Mouse (Mus musculus) midbrain, embryonic 11.5 days (tissue): ENCODE measurements at regions not wholly inside any gene's neighbourhood (a gene's known extent, or its start where the extent isn't known, plus 50 kb on each side); places are given as distances from the start of the nearest gene placed in this dataset.

Source experiments
- ATAC-seq: fragments of 200-750 bp; cut with Nextera tagmentation; 2 replicates; pipeline ENCODE4 v1.8.0; 2017; ENCODE audit warnings: moderate TSS enrichment, moderate library complexity; ENCODE audit not compliant: low FRiP score
- DNase-seq: peaks from one replicate; pipeline ENCODE4 v3.0.0; 2015; ENCODE audit warnings: low spot score; ENCODE audit errors: missing footprints
- H3K27ac ChIP-seq: fragments of 300-500 bp; sonication (generic); 2 replicates; pipeline ENCODE4 v1.5.1; 2014; ENCODE audit warnings: low read depth, low read length
- H3K27me3 ChIP-seq: fragments of 300-500 bp; sonication (generic); 2 replicates; pipeline ENCODE4 v1.6.1; 2014; ENCODE audit warnings: mild to moderate bottlenecking, low read length, moderate library complexity, mixed read lengths; ENCODE audit not compliant: control insufficient read depth, insufficient read depth
- H3K36me3 ChIP-seq: fragments of 300-500 bp; sonication (generic); 2 replicates; pipeline ENCODE4 v1.6.1; 2014; ENCODE audit warnings: mild to moderate bottlenecking, low read length, moderate library complexity, mixed read lengths; ENCODE audit not compliant: control insufficient read depth, insufficient read depth
- H3K4me1 ChIP-seq: fragments of 300-500 bp; sonication (generic); 2 replicates; pipeline ENCODE4 v1.6.1; 2014; ENCODE audit warnings: low read length; ENCODE audit not compliant: control insufficient read depth, insufficient read depth
- H3K4me2 ChIP-seq: fragments of 300-500 bp; sonication (generic); 2 replicates; pipeline ENCODE4 v1.6.1; 2014; ENCODE audit warnings: mild to moderate bottlenecking, moderate library complexity
- H3K4me3 ChIP-seq: fragments of 300-500 bp; sonication (generic); 2 replicates; pipeline ENCODE4 v1.5.1; 2014; ENCODE audit warnings: low read depth, low read length
- H3K9ac ChIP-seq: fragments of 300-500 bp; sonication (generic); 2 replicates; pipeline ENCODE4 v1.6.1; 2014; ENCODE audit warnings: low read length
- H3K9me3 ChIP-seq: fragments of 300-500 bp; sonication (generic); 2 replicates; pipeline ENCODE4 v1.6.1; 2016; ENCODE audit warnings: low read length; ENCODE audit not compliant: control insufficient read depth
- WGBS: fragments of 180-500 bp; shearing (Covaris S2); extraction: QIAGEN DNeasy Blood & Tissue Kit; methylation state at CpG from one replicate; pipeline ENCODE4 v1.1.7; 2014; 5-methylcytosine and 5-hydroxymethylcytosine counted together

- Histone ChIP-seq H3K27ac (no peak overlapping the region), H3K27me3 (no peaks in the 10 kb centered on the region), H3K9ac (no peak overlapping the region), H3K9me3 (no peaks in the 10 kb centered on the region), H3K36me3 (no peaks in the 10 kb centered on the region), H3K4me3 (no peak overlapping the region), H3K4me1 (no peaks in the 10 kb centered on the region), H3K4me2 (no peak overlapping the region)
- DNase-seq = no peak
- WGBS = 88% methylated on average over 4 of the region's 4 CpGs
- no peak for ATAC-seq
Observed at GRCm38 (mm10) chr5:127017971-127018370, 223.6 kb upstream of the Tmem132c start.

- DNase-seq (no peak), ATAC-seq (no peak)
- WGBS = 74% methylated on average over 5 of the region's 5 CpGs
Observed at GRCm38 (mm10) chr5:127036472-127036871, 205.1 kb upstream of the Tmem132c start.

GRCm38 (mm10) chr5:127057770-127058169 is 183.8 kb upstream of the Tmem132c start:
- DNase-seq = no peak
- no peak for ATAC-seq
- no peak overlapping the region for H3K27ac ChIP-seq
- no peak overlapping the region for H3K9ac ChIP-seq
- H3K4me2 ChIP-seq = no peak overlapping the region
- no peaks in the 10 kb centered on the region for H3K27me3 ChIP-seq
- H3K9me3 ChIP-seq = no peaks in the 10 kb centered on the region
- no peak overlapping the region for H3K4me3 ChIP-seq
- H3K4me1 ChIP-seq = no peaks in the 10 kb centered on the region
- no peaks in the 10 kb centered on the region for H3K36me3 ChIP-seq
- 76% methylated on average over 4 of the region's 4 CpGs for WGBS

More at GRCm38 (mm10) chr5:127036472-127036871, 205.1 kb upstream of the Tmem132c start:
- Histone ChIP-seq H3K4me2 (no peak overlapping the region), H3K9me3 (no peaks in the 10 kb centered on the region), H3K27me3 (no peaks in the 10 kb centered on the region), H3K36me3 (no peaks in the 10 kb centered on the region), H3K9ac (no peak overlapping the region), H3K27ac (no peak overlapping the region), H3K4me1 (no peaks in the 10 kb centered on the region), H3K4me3 (no peak overlapping the region)

DNA sequence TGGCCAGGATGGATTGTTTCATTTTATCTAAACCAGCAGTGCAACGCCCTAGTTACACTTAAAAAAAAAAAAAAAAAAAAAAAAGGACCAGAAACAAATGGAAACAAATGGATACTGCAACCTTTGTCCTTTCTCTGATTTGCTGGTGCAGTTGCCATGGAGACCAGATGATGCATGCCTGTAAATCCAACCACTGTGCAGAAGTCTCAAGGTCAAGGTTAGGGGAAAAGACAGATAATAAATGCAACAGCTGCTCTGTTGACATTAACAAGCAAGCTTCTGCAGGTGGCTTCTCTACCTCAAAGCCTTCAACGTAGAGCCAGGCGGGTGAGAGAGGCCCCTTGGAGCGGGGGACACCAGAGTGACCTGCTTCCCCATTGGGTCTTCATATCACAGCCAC is 167.3 kb upstream of the Tmem132c start:
- H3K9ac ChIP-seq = no peak overlapping the region
- no peaks in the 10 kb centered on the region for H3K36me3 ChIP-seq
- H3K4me1 ChIP-seq = no peaks in the 10 kb centered on the region
- no peak overlapping the region for H3K27ac ChIP-seq
- no peaks in the 10 kb centered on the region for H3K9me3 ChIP-seq
- H3K4me3 ChIP-seq = no peak overlapping the region
- 71% methylated on average over 4 of the region's 4 CpGs for WGBS
- H3K4me2 ChIP-seq = no peak overlapping the region
- ATAC-seq = no peak
- DNase-seq = no peak
- H3K27me3 ChIP-seq = no peaks in the 10 kb centered on the region
